Mouse (Mus musculus): ENCODE measurements around the gene Efemp2. TPM values are rescaled to one million over a fixed set of nuclear protein-coding genes. Genes with fewer than 3 reads are reported as not detected.

Gene Efemp2
- total and polyA plus RNA-seq, 3 experiments = 10.4 to 17.7 TPM; not detected in 1

- Histone ChIP-seq H3K79me2 (ENCODE audit: control insufficient read depth, insufficient read depth, low read length, poor library complexity) (no peaks in the 10 kb centered on the region), H3K27ac (ENCODE audit: control insufficient read depth, low read depth, low read length) (no peak overlapping the region), H3K4me3 (ENCODE audit: control insufficient read depth in 1 of 2, insufficient read depth in 1 of 2, low read depth in 2 of 2, low read length in 2 of 2) (no peak overlapping the region), H3K9me3 (replicated peaks; ENCODE audit: insufficient read depth, low read length) (no peaks in the 10 kb centered on the region), H3K27me3 (ENCODE audit: control insufficient read depth in 1 of 2, insufficient read depth in 2 of 2, low read length in 2 of 2) (no peaks in the 10 kb centered on the region), H3K36me3 (ENCODE audit: control insufficient read depth in 1 of 2, insufficient read depth in 2 of 2, low read length in 2 of 2) (no peaks in the 10 kb centered on the region; a peak in 1 of 4 replicates), H3K9ac (ENCODE audit: control insufficient read depth, low read depth, low read length, poor library complexity, severe bottlenecking) (no peak overlapping the region), H3K4me1 (ENCODE audit: control insufficient read depth in 1 of 2, insufficient read depth in 2 of 2, low read length in 2 of 2) (no peaks in the 10 kb centered on the region)
- DNase-seq (ENCODE audit: low read depth, low spot score) = no peak
- TF ChIP-seq SIN3A (IDR thresholded peaks at IDR 0.05; ENCODE audit: low read length) (no peak), KAT2A (conservative IDR thresholded peaks at IDR 0.05; ENCODE audit: low read depth, low read length) (no peak), JUND (IDR thresholded peaks at IDR 0.05; ENCODE audit: low read depth, low read length) (no peak), ZMIZ1 (IDR thresholded peaks at IDR 0.05; ENCODE audit: low read depth, low read length) (no peak), MYB (IDR thresholded peaks at IDR 0.05; ENCODE audit: low read depth, low read length) (no peak), HCFC1 (IDR thresholded peaks at IDR 0.05; ENCODE audit: low read depth, low read length) (no peak), MAZ (IDR thresholded peaks at IDR 0.05; ENCODE audit: low read depth, low read length) (no peak)
These were observed 51.5 kb downstream of the Efemp2 start for GRCm38 (mm10) chr19:5525204-5525603.

GRCm38 (mm10) chr19:5529325-5530137 lies 55.8 kb downstream of the Efemp2 start:
- H3K27ac ChIP-seq (ENCODE audit: control insufficient read depth, low read depth, low read length) = no peak overlapping the region
- peak; percentile 90 for DNase-seq (ENCODE audit: low read depth, low spot score)
- no peaks in the 10 kb centered on the region for H3K27me3 ChIP-seq (ENCODE audit: control insufficient read depth in 1 of 2, insufficient read depth in 2 of 2, low read length in 2 of 2)
- H3K79me2 ChIP-seq (ENCODE audit: control insufficient read depth, insufficient read depth, low read length, poor library complexity) = no peaks in the 10 kb centered on the region
- no peaks in the 10 kb centered on the region; a peak in 1 of 4 replicates for H3K36me3 ChIP-seq (ENCODE audit: control insufficient read depth in 1 of 2, insufficient read depth in 2 of 2, low read length in 2 of 2)
- no peaks in the 10 kb centered on the region for H3K4me1 ChIP-seq (ENCODE audit: control insufficient read depth in 1 of 2, insufficient read depth in 2 of 2, low read length in 2 of 2)
- H3K9me3 ChIP-seq (replicated peaks; ENCODE audit: insufficient read depth, low read length) = no peaks in the 10 kb centered on the region
- peak; percentile 95 for TF ChIP-seq RAD21 (IDR thresholded peaks at IDR 0.05; ENCODE audit: low read depth, low read length)
- TF ChIP-seq CTCF (IDR thresholded peaks at IDR 0.05 in 2 of 3, conservative IDR thresholded peaks at IDR 0.05 in 1 of 3; ENCODE audit: control insufficient read depth in 1 of 3, insufficient read depth in 1 of 3, low read depth in 2 of 3, low read length in 3 of 3, poor library complexity in 1 of 3, severe bottlenecking in 1 of 3) = peak; percentile 92 to 100 (median 99)
- peak; percentile 19; the same call in 1 of the 2 replicates for TF ChIP-seq MAX (IDR thresholded peaks at IDR 0.05; ENCODE audit: low read length)
- TF ChIP-seq USF2 (IDR thresholded peaks at IDR 0.05; ENCODE audit: borderline replicate concordance in 1 of 2, insufficient read depth in 1 of 2, low read depth in 1 of 2, low read length in 2 of 2) = no peak
- peak; percentile 66 for TF ChIP-seq SIN3A (IDR thresholded peaks at IDR 0.05; ENCODE audit: low read length)
- TF ChIP-seq SMC3 (IDR thresholded peaks at IDR 0.05; ENCODE audit: low read depth, low read length) = peak; percentile 95
- peak; percentile 88 for TF ChIP-seq ZC3H11A (IDR thresholded peaks at IDR 0.05; ENCODE audit: low read depth, low read length)
- TF ChIP-seq EP300 (IDR thresholded peaks at IDR 0.05; ENCODE audit: low read depth in 1 of 2, low read length in 2 of 2) = no peak
- TF ChIP-seq MYC (IDR thresholded peaks at IDR 0.05; ENCODE audit: low read depth, low read length) = 0 out of 2 replicates have a peak, but pooled peaks have one; percentile 30
- H3K4me3 ChIP-seq (ENCODE audit: control insufficient read depth in 1 of 2, insufficient read depth in 1 of 2, low read depth in 2 of 2, low read length in 2 of 2) = no peak overlapping the region
- H3K9ac ChIP-seq (ENCODE audit: control insufficient read depth, low read depth, low read length, poor library complexity, severe bottlenecking) = 0 out of 2 replicates have a peak overlapping the region, but pooled peaks have one; percentile 13
